Mouse (Mus musculus) left cerebral cortex, adult 8-10 months (tissue): ENCODE data around the gene Vasn. TPM values are rescaled to one million over a fixed set of nuclear protein-coding genes. Genes with fewer than 3 reads are reported as not detected.

ENCODE experiments used
- DNase-seq, 2 experiments: peaks; one replicate each; pipeline ENCODE4 v3.0.0; 2022; ENCODE audit warnings: low spot score in 2 of 2
- total RNA-seq, 4 experiments: library from RNA; stranded (reverse); gene quantifications; 2 replicates each; pipeline ENCODE4 v1.2.4; 2022

Gene Vasn
- total RNA-seq, 4 experiments from 2014 or later: 8.5 to 10.4 (median 9.9) TPM

DNA sequence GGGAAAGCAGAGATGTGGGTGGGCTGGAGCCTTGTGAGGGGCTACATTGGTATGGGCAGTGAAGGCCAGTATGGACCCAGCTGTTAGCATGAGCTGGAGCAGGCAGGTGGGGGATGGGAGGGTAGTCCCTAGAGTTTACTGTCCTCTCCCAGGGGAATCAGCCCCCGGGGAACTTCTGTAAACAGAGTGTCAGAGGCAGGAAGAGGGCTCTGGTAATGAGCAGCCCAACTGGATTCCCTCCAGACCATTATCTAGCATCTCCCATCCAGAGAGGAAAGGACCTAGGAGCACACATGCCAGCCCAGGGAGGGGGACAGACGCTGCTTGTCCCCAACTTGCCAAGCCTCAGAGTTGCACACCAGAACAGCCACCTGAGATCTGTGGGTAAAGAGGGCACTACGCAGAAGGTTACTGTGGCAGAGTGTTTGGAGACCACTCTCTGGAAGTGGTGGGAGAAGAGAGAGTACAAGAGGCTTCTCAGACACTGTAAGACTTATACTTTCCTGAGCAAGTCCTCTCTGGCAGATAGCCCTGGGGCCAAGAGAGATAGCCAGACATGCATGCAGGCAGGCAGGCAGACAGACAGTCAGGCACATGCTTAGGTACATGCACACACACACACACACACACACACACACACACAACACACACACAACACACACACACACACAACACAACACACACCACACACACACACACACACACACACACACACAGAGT is 1.5 kb downstream of the Vasn start:
- peak in 1 of 2 experiments; percentile 26 for DNase-seq

DNA sequence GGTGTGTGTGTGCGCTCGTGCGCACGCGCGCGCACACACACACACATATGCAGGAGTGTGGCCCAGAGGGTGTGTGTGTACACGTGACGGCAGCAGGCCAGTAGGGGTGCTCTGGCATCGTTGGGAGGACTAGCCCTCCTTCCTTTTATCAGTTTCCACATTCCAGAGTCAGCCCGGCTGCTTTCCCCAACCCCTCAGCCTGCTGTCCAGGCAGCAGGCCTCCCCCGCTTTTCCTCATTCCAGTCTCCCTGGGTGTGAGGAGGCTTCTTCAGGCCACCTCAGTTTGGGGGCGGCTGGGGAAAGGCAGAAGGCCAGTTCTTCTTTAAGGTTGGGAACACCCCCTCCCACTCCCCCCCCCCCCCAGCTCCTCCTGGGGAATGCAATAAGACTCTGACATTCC is 2.4 kb downstream of the Vasn start:
- peak in 1 of 2 experiments; percentile 81 for DNase-seq

DNA sequence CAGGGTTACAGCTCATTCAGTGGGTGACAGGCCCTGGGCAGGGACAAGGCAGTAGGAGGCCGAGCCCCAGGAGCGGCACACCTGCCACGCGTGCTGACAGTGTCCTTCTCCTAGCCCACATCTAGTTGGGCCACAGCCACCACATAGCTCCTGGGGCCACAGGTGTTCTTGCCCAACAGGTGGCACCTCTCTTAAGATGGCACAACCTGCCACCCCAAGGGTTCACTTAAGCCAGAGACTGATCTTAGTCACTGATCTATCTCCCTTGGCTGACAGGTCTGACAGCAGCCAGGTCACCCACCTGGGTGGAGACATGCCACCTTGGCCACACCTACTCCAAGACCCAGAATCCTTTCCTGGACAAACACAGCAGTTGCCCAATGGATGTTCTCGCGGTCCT is 3.2 kb downstream of the Vasn start:
- no peak for DNase-seq

DNA sequence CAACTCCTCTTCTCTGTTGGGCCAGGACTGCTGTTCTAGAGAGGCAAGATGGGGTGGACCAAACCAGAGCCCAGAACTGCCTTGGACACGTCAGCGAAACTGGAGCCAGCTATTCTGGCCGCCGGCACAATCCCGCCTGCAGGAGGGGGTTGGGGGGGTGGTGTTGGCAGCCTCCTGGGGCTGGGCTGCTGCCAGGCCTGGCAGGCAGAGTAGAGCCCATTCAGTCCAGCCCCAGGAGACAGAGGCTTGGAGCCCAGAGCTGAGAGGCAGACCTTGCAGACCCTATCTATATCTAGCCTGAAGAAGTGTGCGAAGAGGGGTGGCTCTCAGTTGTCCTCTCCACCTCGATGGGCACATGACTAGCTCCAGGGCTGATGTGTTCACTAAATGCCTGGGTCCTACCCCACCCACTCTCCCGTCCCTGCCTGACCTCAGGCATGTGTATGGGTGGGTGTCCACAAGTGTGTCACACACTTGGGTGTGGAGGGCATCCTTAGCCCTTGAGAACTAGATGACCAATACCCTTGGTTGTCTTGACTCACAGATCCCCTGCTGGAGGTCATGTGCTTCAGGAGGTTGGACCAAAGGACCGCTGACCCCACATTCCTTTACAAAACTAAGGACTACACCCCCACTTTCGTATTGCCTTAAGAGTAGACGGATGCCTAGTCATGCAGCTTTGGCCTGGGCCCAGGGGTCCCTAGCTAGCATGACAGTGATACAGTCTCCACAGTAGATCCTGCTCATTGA is 4.1 kb downstream of the Vasn start:
- DNase-seq: peak; percentile 60 to 85

DNA sequence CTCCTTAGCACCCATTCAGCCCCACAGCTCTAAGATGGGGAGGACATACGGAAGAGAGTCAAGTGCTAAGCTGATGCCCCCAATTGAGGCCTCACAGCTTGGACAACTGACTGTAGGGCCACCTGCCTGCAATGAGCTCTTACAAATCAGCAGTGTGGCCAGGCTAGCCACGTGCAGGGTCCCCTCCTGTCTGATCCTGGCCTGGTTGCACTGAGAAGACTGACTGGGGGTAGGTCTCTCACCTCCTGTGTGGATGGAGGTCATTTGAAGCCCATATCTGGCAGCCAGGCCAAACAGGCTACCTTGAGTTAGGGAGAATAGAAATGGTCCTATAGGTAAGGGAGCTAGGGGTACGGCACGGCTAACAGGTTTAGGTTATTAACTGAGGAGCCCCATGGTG is 6.1 kb downstream of the Vasn start:
- no peak for DNase-seq

- no peak for DNase-seq
Observed at GRCm38 (mm10) chr16:4646831-4647230, 7.1 kb downstream of the Vasn start.

DNA sequence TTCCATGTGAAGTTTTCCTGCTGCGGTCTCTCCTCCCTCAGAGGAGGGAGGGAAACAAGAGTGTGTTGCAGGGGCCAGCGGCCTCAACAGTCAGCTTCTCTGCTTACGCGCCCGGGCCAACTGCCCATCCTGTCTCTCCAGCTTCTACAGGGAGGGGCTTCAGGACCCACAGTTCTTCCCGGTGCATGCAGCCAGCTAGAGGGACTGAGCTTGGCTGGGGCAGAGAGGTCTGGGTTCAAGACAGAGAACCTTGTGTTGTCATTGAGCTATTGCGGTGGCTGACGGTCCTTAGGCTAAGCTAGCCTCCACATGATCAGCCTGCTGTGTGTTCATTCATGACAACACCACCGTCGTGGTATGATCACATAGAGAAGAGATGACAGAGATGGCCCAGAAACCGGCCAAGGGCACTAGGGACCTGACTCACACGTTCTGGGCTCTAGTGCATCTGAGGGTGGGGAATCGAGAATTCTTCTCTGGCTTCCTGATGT is 8.0 kb downstream of the Vasn start:
- no peak for DNase-seq

DNA sequence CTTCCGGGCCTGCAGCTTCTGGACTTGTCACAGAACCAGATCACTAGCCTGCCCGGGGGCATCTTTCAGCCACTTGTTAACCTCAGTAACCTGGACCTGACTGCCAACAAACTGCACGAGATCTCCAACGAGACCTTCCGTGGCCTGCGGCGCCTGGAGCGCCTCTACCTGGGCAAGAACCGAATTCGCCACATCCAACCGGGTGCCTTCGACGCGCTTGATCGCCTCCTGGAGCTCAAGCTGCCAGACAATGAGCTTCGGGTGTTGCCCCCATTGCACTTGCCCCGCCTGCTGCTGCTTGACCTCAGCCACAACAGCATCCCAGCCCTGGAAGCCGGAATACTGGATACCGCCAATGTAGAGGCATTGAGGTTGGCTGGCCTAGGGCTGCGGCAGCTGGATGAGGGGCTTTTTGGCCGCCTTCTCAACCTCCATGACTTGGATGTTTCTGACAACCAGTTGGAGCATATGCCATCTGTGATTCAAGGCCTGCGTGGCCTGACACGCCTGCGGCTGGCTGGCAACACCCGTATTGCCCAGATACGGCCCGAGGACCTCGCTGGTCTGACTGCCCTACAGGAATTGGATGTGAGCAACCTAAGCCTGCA is 8.8 kb downstream of the Vasn start:
- no peak for DNase-seq

DNA sequence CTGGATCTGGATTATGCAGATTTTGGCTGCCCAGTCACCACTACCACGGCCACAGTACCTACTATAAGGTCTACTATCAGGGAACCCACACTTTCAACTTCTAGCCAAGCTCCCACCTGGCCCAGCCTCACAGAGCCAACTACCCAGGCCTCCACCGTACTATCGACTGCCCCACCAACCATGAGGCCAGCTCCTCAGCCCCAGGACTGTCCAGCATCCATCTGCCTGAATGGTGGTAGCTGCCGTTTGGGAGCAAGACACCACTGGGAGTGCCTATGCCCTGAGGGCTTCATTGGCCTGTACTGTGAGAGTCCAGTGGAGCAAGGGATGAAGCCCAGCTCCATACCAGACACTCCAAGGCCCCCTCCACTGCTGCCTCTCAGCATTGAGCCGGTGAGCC is 9.5 kb downstream of the Vasn start:
- DNase-seq: no peak

DNA sequence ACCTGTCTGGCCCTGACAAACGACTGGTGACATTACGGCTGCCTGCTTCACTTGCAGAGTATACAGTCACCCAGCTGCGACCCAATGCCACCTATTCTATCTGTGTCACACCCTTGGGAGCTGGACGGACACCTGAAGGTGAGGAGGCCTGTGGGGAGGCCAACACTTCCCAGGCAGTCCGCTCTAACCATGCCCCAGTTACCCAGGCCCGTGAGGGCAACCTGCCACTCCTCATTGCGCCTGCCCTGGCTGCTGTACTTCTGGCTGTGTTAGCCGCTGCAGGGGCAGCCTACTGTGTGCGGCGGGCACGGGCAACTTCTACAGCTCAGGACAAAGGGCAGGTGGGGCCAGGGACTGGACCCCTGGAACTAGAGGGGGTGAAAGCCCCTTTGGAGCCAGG is 10.0 kb downstream of the Vasn start:
- DNase-seq: no peak

DNA sequence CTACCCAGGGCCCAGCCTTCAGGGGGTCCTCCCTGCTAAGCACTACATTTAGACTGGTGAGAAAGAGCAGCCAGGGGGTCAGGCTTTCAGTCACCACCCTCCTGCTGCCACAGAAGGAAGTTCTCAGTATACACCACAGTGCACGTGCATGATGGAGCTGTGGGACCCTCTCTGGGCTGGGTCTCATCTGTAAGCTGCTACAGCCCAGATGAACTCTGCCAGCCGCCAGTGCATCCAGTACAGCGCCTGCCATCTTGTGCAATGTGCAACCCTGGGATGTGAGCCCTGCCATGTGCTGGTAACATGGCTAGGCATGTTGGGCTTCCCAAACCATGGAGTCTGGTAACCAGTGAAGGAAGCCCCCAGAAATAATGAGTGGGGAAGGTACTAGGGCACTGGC is 10.4 kb downstream of the Vasn start:
- DNase-seq: no peak

GRCm38 (mm10) chr16:4651081-4651480 is 11.3 kb downstream of the Vasn start:
- no peak for DNase-seq

DNA sequence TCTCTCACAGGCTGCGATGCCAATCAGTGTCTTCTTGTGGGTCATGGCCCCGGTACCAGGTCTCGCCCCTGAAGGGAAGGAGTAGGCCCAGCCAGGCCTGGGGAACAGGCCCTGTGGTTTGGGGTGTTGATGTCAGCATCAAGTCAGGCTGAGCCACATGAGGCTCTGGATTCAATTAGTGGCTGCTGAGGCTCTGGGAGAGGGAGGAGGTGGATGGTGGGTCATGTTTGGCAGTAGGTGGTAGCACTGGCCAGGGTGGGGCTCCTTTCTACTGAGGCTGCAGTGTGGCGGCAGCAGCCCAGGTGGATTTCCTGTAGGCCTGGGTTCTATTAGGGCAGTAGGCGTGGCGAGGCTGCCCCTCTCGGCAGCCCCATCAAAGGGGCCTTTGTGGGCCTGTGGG is 11.9 kb downstream of the Vasn start:
- DNase-seq: no peak

- no peak for DNase-seq
Observed at GRCm38 (mm10) chr16:4652707-4653416, 13.1 kb downstream of the Vasn start.

GRCm38 (mm10) chr16:4654706-4655105 is 15.0 kb downstream of the Vasn start:
- no peak for DNase-seq

- no peak for DNase-seq
Observed at GRCm38 (mm10) chr16:4655251-4655734, 15.6 kb downstream of the Vasn start.

GRCm38 (mm10) chr16:4655764-4656570 is 16.2 kb downstream of the Vasn start:
- DNase-seq: no peak

DNA sequence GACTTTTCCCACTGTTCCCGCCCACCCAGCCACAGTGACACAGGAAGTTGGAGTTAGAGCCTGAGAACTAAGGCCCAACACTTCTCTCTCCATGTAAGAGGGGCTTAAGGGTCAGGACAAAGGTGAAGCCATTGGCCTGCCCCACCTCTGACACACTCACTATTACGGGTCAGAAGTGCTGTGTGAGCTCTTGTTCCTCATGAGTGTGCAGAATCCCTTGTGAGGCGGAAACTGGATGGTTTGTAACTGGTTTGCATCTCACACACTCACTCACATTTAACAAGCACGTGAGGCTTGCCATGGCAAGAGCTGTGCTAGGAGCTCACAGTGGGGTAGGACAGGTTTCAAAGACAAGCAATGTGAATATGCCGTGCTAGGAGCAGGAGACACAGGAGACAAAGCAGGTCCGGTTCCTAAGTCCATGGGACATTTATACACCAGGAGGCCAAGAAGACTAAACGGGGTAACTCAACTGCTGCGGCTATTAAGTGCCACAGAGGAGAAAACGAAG is 16.9 kb downstream of the Vasn start:
- no peak for DNase-seq

DNA sequence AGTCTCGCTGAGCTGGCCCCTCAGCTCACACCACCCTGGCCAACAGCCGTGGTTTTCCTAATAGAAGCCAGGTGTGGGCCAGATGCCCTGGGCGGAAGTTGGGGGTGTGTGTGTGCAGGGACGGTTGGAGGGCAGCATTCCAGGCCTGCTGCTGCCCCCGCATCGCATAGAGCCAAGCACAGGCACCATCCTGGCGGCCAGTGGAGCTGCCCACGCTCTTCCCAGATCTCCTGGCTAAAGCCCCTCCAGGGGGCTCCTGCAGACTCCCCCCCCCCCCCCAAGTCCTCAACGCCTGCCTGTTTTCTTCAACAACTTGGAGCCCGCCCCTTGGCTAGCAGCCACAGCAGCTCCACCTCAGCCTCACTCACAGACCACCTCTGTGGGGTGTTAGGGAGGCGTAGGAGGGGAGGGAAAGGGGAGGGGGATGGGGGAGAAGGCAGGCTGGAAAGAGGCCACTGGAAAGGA is 19.1 kb downstream of the Vasn start:
- no peak for DNase-seq

DNA sequence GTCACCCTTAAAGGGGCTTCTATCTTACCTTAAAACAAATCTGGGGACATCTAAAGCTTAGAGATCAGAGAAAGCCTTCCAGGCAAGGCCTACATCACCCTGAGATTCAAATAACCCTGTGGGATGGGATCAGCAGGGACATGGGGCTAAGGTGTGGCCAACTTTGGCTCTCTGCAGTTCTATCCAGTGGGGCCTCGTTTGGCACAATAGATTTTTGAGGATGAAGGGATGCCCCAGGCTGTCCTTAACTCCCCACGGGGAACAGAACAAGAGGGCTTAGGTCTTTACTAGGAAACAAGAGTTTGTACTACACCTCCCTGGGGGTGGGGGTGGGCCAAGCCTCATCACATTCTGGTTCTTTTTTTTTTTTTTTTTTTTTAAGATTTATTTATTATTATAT is 19.6 kb downstream of the Vasn start:
- DNase-seq: no peak
